Mouse (Mus musculus): ENCODE data around the gene Cmtr1. TPM values are rescaled to one million over a fixed set of nuclear protein-coding genes. Genes with fewer than 3 reads are reported as not detected.

The Cmtr1 gene
- polyA plus RNA-seq, 1 experiment from 2014 or later, result 68.9 TPM

DNA sequence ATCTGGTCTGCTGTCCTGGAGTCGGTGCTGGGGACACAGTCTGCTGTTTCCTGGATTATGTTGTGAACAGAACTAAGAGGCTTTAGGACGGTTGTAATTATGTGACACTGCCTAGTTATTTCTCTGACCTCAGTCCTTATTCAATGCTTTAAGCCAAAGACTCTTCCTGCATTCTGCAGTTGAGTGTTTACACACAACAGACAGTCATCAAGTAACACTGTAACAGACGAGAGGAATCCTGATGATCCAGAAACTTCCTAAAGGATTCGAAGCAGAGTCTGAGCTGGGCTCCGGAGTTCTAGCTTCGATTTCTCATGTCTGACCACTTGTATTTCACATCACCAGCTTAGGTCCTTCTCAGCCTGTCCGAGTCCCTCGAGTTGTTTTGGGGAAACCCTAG, 18.1 kb downstream of the Cmtr1 start:
- Histone ChIP-seq H3K27ac (ENCODE audit: low read depth, low read length) (no peak overlapping the region; the same call in 1 of the 2 replicates), H3K9ac (ENCODE audit: low read depth, low read length) (no peak overlapping the region), H3K27me3 (replicated peaks; ENCODE audit: control insufficient read depth, insufficient read depth, low read length) (no peaks in the 10 kb centered on the region), H3K36me3 (ENCODE audit: control insufficient read depth, insufficient read depth) (peaks cover 76% of the 10 kb centered on the region), H3K4me3 (ENCODE audit: low read depth, low read length) (no peak overlapping the region), H3K4me1 (replicated peaks; ENCODE audit: control insufficient read depth, insufficient read depth, low read length) (no peaks in the 10 kb centered on the region), H3K9me3 (ENCODE audit: control insufficient read depth) (no peaks in the 10 kb centered on the region), H3K4me2 (replicated peaks; ENCODE audit: low read depth) (no peak overlapping the region)
- TF ChIP-seq CTCF (IDR thresholded peaks at IDR 0.05; ENCODE audit: low read depth), result no peak
- WGBS, result 78% methylated on average over 8 of the region's 8 CpGs
- no peak for ATAC-seq

GRCm38 (mm10) chr17:29679038-29679767, 18.8 kb downstream of the Cmtr1 start:
- Histone ChIP-seq H3K4me3 (ENCODE audit: low read depth, low read length) (no peak overlapping the region), H3K4me2 (replicated peaks; ENCODE audit: low read depth) (no peak overlapping the region), H3K27ac (ENCODE audit: low read depth, low read length) (no peak overlapping the region), H3K4me1 (replicated peaks; ENCODE audit: control insufficient read depth, insufficient read depth, low read length) (no peaks in the 10 kb centered on the region), H3K36me3 (ENCODE audit: control insufficient read depth, insufficient read depth) (peaks cover 73% of the 10 kb centered on the region), H3K27me3 (replicated peaks; ENCODE audit: control insufficient read depth, insufficient read depth, low read length) (no peaks in the 10 kb centered on the region), H3K9ac (ENCODE audit: low read depth, low read length) (no peak overlapping the region), H3K9me3 (ENCODE audit: control insufficient read depth) (no peaks in the 10 kb centered on the region)
- no peak for TF ChIP-seq CTCF (IDR thresholded peaks at IDR 0.05; ENCODE audit: low read depth)
- ATAC-seq, result no peak
- WGBS, result 87% methylated on average over 6 of the region's 6 CpGs

DNA sequence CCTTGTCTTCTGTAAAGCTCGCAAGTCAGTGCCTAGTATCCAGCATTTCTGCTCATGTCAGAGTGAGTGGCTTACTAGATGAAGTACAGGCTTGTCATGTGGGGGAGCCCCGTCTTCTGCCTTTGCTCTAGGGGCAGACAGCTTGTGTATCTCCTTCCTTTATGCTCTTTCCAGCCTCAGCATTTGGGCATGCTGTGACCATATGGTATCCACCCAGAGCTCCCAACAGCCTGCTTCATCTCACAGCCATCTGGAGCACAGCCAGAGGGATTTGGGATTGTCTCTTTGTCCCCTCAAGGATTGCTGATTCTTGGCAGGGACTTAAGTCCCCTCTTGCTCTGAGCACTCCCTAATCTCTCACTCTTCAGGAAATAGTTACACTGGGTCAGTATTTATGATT, 19.8 kb downstream of the Cmtr1 start:
- WGBS, result 82% methylated on average over 2 of the region's 2 CpGs
- Histone ChIP-seq H3K36me3 (ENCODE audit: control insufficient read depth, insufficient read depth) (peaks cover 72% of the 10 kb centered on the region), H3K9me3 (ENCODE audit: control insufficient read depth) (no peaks in the 10 kb centered on the region), H3K4me3 (ENCODE audit: low read depth, low read length) (no peak overlapping the region), H3K9ac (ENCODE audit: low read depth, low read length) (no peak overlapping the region), H3K27me3 (replicated peaks; ENCODE audit: control insufficient read depth, insufficient read depth, low read length) (no peaks in the 10 kb centered on the region), H3K4me2 (replicated peaks; ENCODE audit: low read depth) (no peak overlapping the region), H3K4me1 (replicated peaks; ENCODE audit: control insufficient read depth, insufficient read depth, low read length) (no peaks in the 10 kb centered on the region), H3K27ac (ENCODE audit: low read depth, low read length) (no peak overlapping the region)
- ATAC-seq, result no peak
- TF ChIP-seq CTCF (IDR thresholded peaks at IDR 0.05; ENCODE audit: low read depth), result no peak

- no peaks in the 10 kb centered on the region for H3K4me1 ChIP-seq (replicated peaks; ENCODE audit: control insufficient read depth, insufficient read depth, low read length)
- 86% methylated on average over 2 of the region's 2 CpGs for WGBS
- no peak overlapping the region for H3K27ac ChIP-seq (ENCODE audit: low read depth, low read length)
- no peak for ATAC-seq
- no peak for TF ChIP-seq CTCF (IDR thresholded peaks at IDR 0.05; ENCODE audit: low read depth)
- no peak overlapping the region for H3K9ac ChIP-seq (ENCODE audit: low read depth, low read length)
- H3K27me3 ChIP-seq (replicated peaks; ENCODE audit: control insufficient read depth, insufficient read depth, low read length), result no peaks in the 10 kb centered on the region
- peaks cover 71% of the 10 kb centered on the region for H3K36me3 ChIP-seq (ENCODE audit: control insufficient read depth, insufficient read depth)
- no peaks in the 10 kb centered on the region for H3K9me3 ChIP-seq (ENCODE audit: control insufficient read depth)
- H3K4me2 ChIP-seq (replicated peaks; ENCODE audit: low read depth), result no peak overlapping the region
- no peak overlapping the region for H3K4me3 ChIP-seq (ENCODE audit: low read depth, low read length)
Measured at GRCm38 (mm10) chr17:29680921-29681320, 20.5 kb downstream of the Cmtr1 start.

GRCm38 (mm10) chr17:29681669-29682068, 21.3 kb downstream of the Cmtr1 start:
- peaks cover 71% of the 10 kb centered on the region for H3K36me3 ChIP-seq (ENCODE audit: control insufficient read depth, insufficient read depth)
- H3K9ac ChIP-seq (ENCODE audit: low read depth, low read length), result no peak overlapping the region
- no peak for ATAC-seq
- H3K27ac ChIP-seq (ENCODE audit: low read depth, low read length), result no peak overlapping the region
- H3K9me3 ChIP-seq (ENCODE audit: control insufficient read depth), result no peaks in the 10 kb centered on the region
- 90% methylated on average over 9 of the region's 9 CpGs for WGBS
- no peak overlapping the region for H3K4me3 ChIP-seq (ENCODE audit: low read depth, low read length)
- H3K4me2 ChIP-seq (replicated peaks; ENCODE audit: low read depth), result no peak overlapping the region
- H3K4me1 ChIP-seq (replicated peaks; ENCODE audit: control insufficient read depth, insufficient read depth, low read length), result no peaks in the 10 kb centered on the region
- H3K27me3 ChIP-seq (replicated peaks; ENCODE audit: control insufficient read depth, insufficient read depth, low read length), result no peaks in the 10 kb centered on the region
- TF ChIP-seq CTCF (IDR thresholded peaks at IDR 0.05; ENCODE audit: low read depth), result no peak

DNA sequence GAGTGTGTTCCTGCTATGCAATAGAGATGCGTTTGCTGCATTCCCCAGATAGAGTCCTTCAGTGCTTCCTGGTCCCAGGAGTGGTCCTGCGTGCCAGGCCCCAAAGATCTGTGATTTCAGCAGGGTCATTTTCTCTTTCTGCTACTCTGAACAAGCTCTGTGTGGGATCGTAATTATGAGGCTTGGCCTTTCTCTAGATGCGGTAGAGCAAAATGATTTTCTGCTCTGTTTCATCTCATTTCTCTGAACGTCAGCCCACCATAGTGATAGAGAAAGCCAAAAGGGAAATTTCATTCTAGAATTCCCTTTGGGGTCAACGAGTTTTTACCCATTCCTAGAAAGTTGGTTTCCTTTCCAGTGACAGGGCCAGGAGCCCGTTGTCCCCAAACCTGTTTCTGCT, 21.9 kb downstream of the Cmtr1 start:
- peaks cover 71% of the 10 kb centered on the region for H3K36me3 ChIP-seq (ENCODE audit: control insufficient read depth, insufficient read depth)
- ATAC-seq, result no peak
- H3K4me2 ChIP-seq (replicated peaks; ENCODE audit: low read depth), result no peak overlapping the region
- 90% methylated on average over 7 of the region's 7 CpGs for WGBS
- no peak overlapping the region for H3K27ac ChIP-seq (ENCODE audit: low read depth, low read length)
- no peak overlapping the region for H3K9ac ChIP-seq (ENCODE audit: low read depth, low read length)
- H3K27me3 ChIP-seq (replicated peaks; ENCODE audit: control insufficient read depth, insufficient read depth, low read length), result no peaks in the 10 kb centered on the region
- no peak overlapping the region for H3K4me3 ChIP-seq (ENCODE audit: low read depth, low read length)
- no peak for TF ChIP-seq CTCF (IDR thresholded peaks at IDR 0.05; ENCODE audit: low read depth)
- H3K4me1 ChIP-seq (replicated peaks; ENCODE audit: control insufficient read depth, insufficient read depth, low read length), result no peaks in the 10 kb centered on the region
- H3K9me3 ChIP-seq (ENCODE audit: control insufficient read depth), result no peaks in the 10 kb centered on the region

All from intestine, postnatal 0 days (tissue).